Mouse (Mus musculus) olfactory bulb, adult 2 months (tissue): ENCODE data around the gene Gm49355.

Experiments
- CTCF ChIP-seq: fragments of 200-500 bp; IDR thresholded peaks from 2 replicates; pipeline ENCODE4 v1.5.1; 2012; ENCODE audit warnings: low read depth, mild to moderate bottlenecking, low read length, moderate library complexity; ENCODE audit not compliant: insufficient read depth
- POLR2A ChIP-seq: fragments of 200-500 bp; IDR thresholded peaks from 2 replicates; pipeline ENCODE4 v1.6.1; 2012; ENCODE audit warnings: mild to moderate bottlenecking, low read depth, low read length, moderate library complexity; ENCODE audit not compliant: insufficient read depth

DNA sequence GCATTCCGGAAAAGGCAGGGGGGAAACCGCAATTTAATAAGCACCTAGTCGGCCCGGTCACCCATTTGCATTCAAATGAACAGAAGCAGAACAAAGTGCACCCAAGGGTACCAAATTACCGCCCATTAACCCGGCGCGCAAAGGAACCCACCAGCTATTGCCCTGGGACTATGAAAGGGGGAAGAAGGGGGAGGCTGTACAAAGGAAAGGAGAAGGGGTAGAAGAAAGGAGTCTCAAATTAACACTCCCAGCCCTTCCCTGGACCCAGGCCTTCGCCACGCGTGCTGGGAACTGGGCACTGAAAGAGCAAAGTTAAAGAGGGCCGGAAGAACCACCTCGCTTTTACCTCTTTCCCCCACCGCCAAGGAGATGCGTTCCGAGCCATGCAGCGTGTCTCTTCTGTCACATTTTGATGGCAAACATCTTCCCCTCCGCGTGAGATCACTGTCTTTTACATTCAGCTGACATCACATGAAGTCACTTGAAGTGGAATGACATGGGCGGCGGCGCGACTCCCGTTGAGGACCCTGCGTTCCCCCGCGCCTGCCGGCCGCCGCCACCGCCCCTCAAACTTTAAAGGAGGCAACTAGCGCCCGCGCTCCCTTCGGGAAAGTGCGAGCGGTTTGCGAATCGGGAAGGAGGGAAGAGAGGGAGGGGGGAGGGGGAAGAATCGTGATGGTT lies 61.6 kb downstream of the Gm49355 start:
- TF ChIP-seq CTCF (no peak), POLR2A (no peak)
